Mouse (Mus musculus) CH12.LX (cell line): ENCODE measurements around the gene C130026I21Rik. TPM values are rescaled to one million over a fixed set of nuclear protein-coding genes. Genes with fewer than 3 reads are reported as not detected.
"Not testable (repeated sequence)": the region's sequence is repeated elsewhere in the genome, so short reads cannot be mapped to it uniquely, and the experiment has no call there.

Experiments used
- DNase-seq: peaks from one replicate; pipeline ENCODE4 v3.0.0-alpha.2; 2013; ENCODE audit errors: extremely low read depth
- H3K27ac ChIP-seq: 2 replicates; pipeline ENCODE4 v1.5.1; 2012; ENCODE audit warnings: low read depth, mild to moderate bottlenecking, control low read depth, moderate library complexity; ENCODE audit not compliant: insufficient read depth
- H3K27me3 ChIP-seq: replicated peaks from 2 replicates; pipeline ENCODE3; 2012; ENCODE audit warnings: inconsistent platforms
- H3K36me3 ChIP-seq, 2 experiments: replicated peaks in 1 of 2; 2 replicates each; pipeline versions ENCODE3 to v1.6.1; 2012; ENCODE audit warnings: inconsistent platforms in 1 of 2, low read length in 1 of 2, mild to moderate bottlenecking in 1 of 2, mixed read lengths in 1 of 2, moderate library complexity in 1 of 2; ENCODE audit not compliant: control insufficient read depth in 1 of 2, insufficient read depth in 1 of 2
- H3K4me1 ChIP-seq, 2 experiments: 2 replicates each; pipeline ENCODE4 v1.6.1; 2012; ENCODE audit warnings: inconsistent platforms in 1 of 2, moderate library complexity in 1 of 2; ENCODE audit not compliant: insufficient read depth in 2 of 2, control insufficient read depth in 1 of 2
- H3K4me2 ChIP-seq: 2 replicates; pipeline ENCODE4 v1.6.1; 2012; ENCODE audit warnings: low read depth, mild to moderate bottlenecking, control low read depth; ENCODE audit not compliant: poor library complexity, insufficient read depth, severe bottlenecking
- H3K4me3 ChIP-seq, 3 experiments: fragments of 150-350 bp in 1 of 3; sonication (generic) in 1 of 3; replicated peaks in 1 of 3; 2 replicates each; pipeline versions ENCODE3 to v1.5.1; 2011 to 2012; ENCODE audit warnings: low read depth in 2 of 3, low read length in 2 of 3, mild to moderate bottlenecking in 2 of 3, moderate library complexity in 2 of 3, control low read depth in 1 of 3, improper control_type of control experiment in 1 of 3, inconsistent platforms in 1 of 3, mixed read lengths in 1 of 3; ENCODE audit not compliant: poor library complexity in 1 of 3
- H3K79me2 ChIP-seq: replicated peaks from 2 replicates; pipeline ENCODE4 v1.6.1; 2012; ENCODE audit warnings: mild to moderate bottlenecking, moderate library complexity; ENCODE audit not compliant: control insufficient read depth, poor library complexity, insufficient read depth, severe bottlenecking; ENCODE audit errors: extremely low read depth
- H3K9ac ChIP-seq: 2 replicates; pipeline ENCODE4 v1.6.1; 2012; ENCODE audit warnings: low read depth, mild to moderate bottlenecking, control low read depth, moderate library complexity; ENCODE audit not compliant: insufficient read depth
- H3K9me3 ChIP-seq: replicated peaks from 2 replicates; pipeline ENCODE3; 2012; ENCODE audit warnings: low read length, inconsistent platforms, mixed read lengths
- dilution Hi-C: fragments of 300-500 bp; cut with MboI; formaldehyde crosslinking; loops from 2 replicates; pipeline ENCODE4 v1.14.3; 2020; ENCODE audit warnings: low sequenced_read_pairs; ENCODE audit not compliant: extremely low pct_unique_long_range_greater_than_20kb, extremely low pct_ligation_motif_present
- in situ Hi-C: fragments of 300-500 bp; cut with MboI; formaldehyde crosslinking; loops from 3 replicates; pipeline ENCODE4 v1.14.3; 2019; ENCODE audit warnings: low sequenced_read_pairs, low pct_ligation_motif_present, low pct_unique_long_range_greater_than_20kb, mixed read lengths
- polyA plus RNA-seq: library from polyadenylated mRNA; unstranded; fragments of >175 nt; gene quantifications from 2 replicates; pipeline ENCODE4 v1.2.1, GENCODE M21; 2012; ENCODE audit warnings: low read depth; ENCODE audit not compliant: insufficient read length
- total RNA-seq, 2 experiments: library from RNA; depleted of rRNA; stranded (reverse); fragments of 300-350 nt in 1 of 2; fragments of >200 nt in 1 of 2; gene quantifications; 2 replicates each; pipeline ENCODE4 v1.2.3; 2012 to 2014

Gene C130026I21Rik
- total and polyA plus RNA-seq, 3 experiments: 175 to 398 (median 379) TPM

GRCm38 (mm10) chr1:85248985-85249384 lies 21.4 kb downstream of the C130026I21Rik start:
- in situ Hi-C loops, DNase-seq: not testable (repeated sequence)

GRCm38 (mm10) chr1:85246776-85247460 lies 23.4 kb downstream of the C130026I21Rik start:
- DNase-seq, H3K27ac ChIP-seq, H3K9me3 ChIP-seq, dilution Hi-C loops, H3K4me2 ChIP-seq, H3K27me3 ChIP-seq, in situ Hi-C loops, H3K79me2 ChIP-seq, H3K36me3 ChIP-seq, H3K4me3 ChIP-seq, H3K4me1 ChIP-seq, H3K9ac ChIP-seq: not testable (repeated sequence)

More at GRCm38 (mm10) chr1:85248985-85249384, 21.4 kb downstream of the C130026I21Rik start:
- H3K79me2 ChIP-seq, H3K9ac ChIP-seq, H3K9me3 ChIP-seq, H3K27ac ChIP-seq, H3K27me3 ChIP-seq, H3K4me2 ChIP-seq, H3K4me3 ChIP-seq, H3K4me1 ChIP-seq, dilution Hi-C loops, H3K36me3 ChIP-seq: not testable (repeated sequence)

- dilution Hi-C loops, H3K4me2 ChIP-seq, H3K4me3 ChIP-seq, H3K27me3 ChIP-seq, H3K79me2 ChIP-seq, H3K27ac ChIP-seq, H3K9ac ChIP-seq, H3K4me1 ChIP-seq, H3K9me3 ChIP-seq, H3K36me3 ChIP-seq, in situ Hi-C loops, DNase-seq: not testable (repeated sequence)
These were observed 24.1 kb downstream of the C130026I21Rik start for GRCm38 (mm10) chr1:85246266-85246665.

- H3K4me3 ChIP-seq, H3K27ac ChIP-seq, H3K4me1 ChIP-seq, H3K4me2 ChIP-seq, H3K36me3 ChIP-seq, in situ Hi-C loops, DNase-seq, H3K79me2 ChIP-seq, H3K9me3 ChIP-seq, dilution Hi-C loops, H3K9ac ChIP-seq, H3K27me3 ChIP-seq: not testable (repeated sequence)
These were observed 25.4 kb downstream of the C130026I21Rik start for GRCm38 (mm10) chr1:85244941-85245340.

- H3K4me1 ChIP-seq, H3K4me2 ChIP-seq, H3K4me3 ChIP-seq, dilution Hi-C loops, H3K9ac ChIP-seq, H3K36me3 ChIP-seq, H3K79me2 ChIP-seq, in situ Hi-C loops, DNase-seq, H3K27me3 ChIP-seq, H3K9me3 ChIP-seq, H3K27ac ChIP-seq: not testable (repeated sequence)
These were observed 27.3 kb downstream of the C130026I21Rik start for GRCm38 (mm10) chr1:85243023-85243422.

- H3K9ac ChIP-seq, H3K4me3 ChIP-seq, H3K27ac ChIP-seq, H3K4me2 ChIP-seq, DNase-seq, H3K27me3 ChIP-seq, H3K79me2 ChIP-seq, dilution Hi-C loops, H3K9me3 ChIP-seq, in situ Hi-C loops, H3K4me1 ChIP-seq, H3K36me3 ChIP-seq: not testable (repeated sequence)
These were observed 31.2 kb downstream of the C130026I21Rik start for GRCm38 (mm10) chr1:85239018-85239775.
